Mouse (Mus musculus): ENCODE results near the gene Gna14.

The Gna14 gene

GRCm38 (mm10) chr19:16593256-16593974 is 157.9 kb downstream of the Gna14 start:
- in situ Hi-C loops (cut with MseI, MboI): no loop called here

DNA sequence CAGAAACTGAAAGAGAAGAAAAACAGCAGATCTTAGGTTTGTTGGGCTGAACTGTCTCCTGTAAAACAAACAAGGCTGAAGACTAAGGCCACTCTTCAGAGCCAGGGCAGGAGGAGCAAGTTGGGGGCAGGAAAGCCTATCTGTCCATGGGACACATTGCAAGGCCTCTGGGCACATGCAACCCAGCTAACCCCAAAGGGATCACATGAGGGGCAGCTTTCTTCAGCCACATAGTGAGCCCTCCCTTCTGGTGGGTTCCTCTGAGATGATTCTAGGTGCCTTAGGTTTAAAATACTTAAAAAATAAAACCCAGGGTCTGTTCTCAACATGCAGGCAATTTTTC is 158.4 kb downstream of the Gna14 start:
- in situ Hi-C loops (cut with MseI, MboI): no loop called here

- in situ Hi-C loops (cut with MseI, MboI): no loop called here
Measured at GRCm38 (mm10) chr19:16597216-16597615, 161.7 kb downstream of the Gna14 start.

DNA sequence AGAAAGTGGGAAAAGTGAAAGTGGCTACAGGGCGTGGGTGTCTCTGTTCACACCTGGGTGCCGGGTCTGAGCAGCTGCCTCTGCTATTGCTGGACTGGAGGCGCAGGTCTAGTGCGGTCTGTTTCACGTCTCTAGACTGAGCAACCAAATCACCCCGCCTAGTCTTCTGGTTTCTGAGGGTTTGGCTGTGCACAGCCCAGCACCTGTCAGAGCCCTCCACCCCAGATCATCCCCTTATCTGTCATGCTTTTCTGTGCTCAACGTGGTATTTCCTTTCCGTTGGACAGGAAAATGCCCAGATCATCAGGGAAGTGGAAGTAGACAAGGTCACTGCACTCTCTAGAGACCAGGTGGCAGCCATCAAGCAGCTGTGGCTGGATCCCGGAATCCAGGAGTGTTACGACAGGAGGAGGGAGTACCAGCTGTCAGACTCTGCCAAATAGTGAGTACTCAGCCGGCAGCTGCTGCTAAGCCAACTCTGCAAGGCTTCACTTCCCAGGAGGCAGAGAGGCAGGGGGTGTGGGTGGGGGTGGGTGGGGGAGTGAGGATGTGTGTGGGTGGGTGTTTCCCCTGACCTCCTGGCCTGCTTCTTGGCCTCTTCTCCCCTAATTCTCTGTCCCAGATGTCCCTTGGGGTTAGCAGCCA is 163.2 kb downstream of the Gna14 start:
- in situ Hi-C loops (cut with MseI, MboI): no loop called here

DNA sequence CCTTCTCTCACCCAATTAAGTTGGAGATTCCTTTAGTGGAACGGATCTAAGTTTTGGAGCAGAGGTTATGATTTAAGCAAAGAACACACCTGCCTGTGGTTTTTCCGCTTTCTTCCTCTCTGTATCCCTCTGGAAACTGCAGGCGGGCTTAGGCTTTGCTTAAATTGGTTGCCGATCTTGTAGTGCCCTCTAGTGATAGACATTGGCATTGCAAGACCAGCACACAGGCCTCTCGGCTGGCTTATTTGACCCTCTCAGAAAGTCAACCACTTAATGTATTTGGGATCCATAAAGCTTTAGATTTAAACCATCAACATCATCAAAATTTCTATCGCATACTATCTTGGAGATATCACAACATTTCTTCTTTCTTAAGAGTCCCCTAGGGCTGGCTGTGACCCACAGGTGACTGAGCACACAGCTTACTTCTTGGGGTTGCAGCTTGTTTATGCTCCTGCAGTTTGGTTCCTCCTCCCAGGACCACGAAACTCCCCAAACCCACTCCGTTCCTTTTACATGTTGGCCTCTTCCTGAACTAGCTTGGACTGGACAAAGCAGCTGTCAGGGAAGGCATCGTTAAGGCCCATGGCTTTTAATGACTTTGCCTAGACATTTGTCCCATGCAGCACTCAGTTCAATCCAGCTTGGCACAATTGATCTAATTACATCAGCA is 163.9 kb downstream of the Gna14 start:
- in situ Hi-C loops (cut with MseI, MboI): no loop called here

DNA sequence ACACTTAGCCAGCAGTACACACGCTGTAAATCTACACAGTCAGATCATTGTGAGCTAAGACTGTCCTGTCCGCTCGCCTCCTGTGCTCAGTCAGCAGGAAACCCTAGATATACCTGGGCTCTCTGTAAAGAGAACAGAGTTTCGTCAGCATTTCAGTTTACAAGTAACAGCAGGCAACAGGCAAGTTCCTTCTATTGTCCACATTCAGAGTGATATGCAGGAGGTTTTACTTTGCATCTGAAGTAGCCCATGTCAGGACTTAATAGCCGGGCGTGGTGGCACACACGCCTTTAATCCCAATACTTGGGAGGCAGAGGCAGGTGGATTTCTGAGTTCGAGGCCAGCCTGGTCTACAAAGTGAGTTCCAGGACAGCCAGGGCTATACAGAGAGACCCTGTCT is 166.5 kb downstream of the Gna14 start:
- in situ Hi-C loops (cut with MseI, MboI): no loop called here

GRCm38 (mm10) chr19:16607634-16608033 is 172.1 kb downstream of the Gna14 start:
- in situ Hi-C loops (cut with MseI, MboI): no loop called here

DNA sequence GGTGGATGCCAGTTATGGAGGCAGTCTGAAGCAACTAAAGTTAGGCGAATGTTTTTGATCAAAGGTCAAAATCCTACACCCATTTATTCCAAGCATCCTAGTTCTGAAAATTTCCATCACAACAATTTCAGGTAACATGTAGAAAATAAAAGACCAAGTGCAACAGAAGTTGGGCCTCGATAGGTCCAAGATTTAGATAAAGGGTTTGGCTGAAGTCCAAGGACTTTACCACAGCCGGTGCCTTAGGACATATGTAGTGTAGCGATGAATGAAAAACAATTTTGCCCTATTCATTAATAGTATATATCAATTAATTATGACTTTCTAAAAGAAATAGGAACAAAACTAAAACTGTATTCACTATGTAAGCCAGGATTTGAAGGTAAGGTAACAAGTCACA is 187.6 kb downstream of the Gna14 start:
- in situ Hi-C loops (cut with MseI, MboI): no loop called here

GRCm38 (mm10) chr19:16624994-16625393 is 189.4 kb downstream of the Gna14 start:
- in situ Hi-C loops (cut with MseI, MboI): no loop called here

DNA sequence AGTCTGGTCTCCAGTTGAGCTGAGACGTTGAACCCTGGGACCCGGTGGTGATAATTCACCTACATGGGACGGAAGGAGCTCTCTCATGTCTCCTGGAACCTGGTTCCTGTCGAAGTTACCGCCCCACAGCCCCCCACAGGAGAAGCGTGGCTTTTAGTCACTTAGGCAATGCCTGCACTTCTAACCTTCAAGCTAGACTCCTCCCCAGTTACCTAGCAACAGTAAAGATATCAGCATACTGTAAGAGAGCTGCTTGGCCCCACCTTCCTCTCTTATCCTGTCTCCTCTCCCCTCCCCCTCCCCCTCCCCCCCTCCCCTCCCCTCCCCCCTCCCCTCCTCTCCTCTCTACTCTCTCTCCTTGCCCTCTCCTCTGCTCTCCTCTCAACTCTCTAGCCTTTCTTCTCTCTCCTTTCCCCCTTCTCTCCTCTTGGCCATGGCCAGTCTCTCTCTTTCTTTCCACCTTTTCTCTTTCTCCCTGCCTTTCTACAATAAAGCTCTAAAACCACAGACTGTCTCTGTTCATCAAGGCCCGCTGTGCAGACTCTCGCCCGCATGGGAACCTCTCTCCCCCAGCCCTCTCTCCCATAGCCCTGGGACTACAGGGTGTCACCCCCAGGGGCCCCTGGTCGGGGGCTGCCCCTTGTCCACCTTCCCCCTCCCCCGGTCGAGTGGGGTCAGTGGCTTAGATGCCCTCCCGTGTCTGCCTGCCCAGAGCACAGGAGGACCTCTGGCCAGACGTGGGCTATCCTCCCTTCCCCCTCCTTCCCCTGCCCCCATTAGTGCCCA is 190.2 kb downstream of the Gna14 start:
- in situ Hi-C loops (cut with MseI, MboI): no loop called here

All from mouse trophoblast stem cell (cell line).